Mouse (Mus musculus) macrophage (primary cell): ENCODE results near the gene Ppp1r32. TPM values are rescaled to one million over a fixed set of nuclear protein-coding genes. Genes with fewer than 3 reads are reported as not detected.

Source experiments
- H3K27ac ChIP-seq: fragments of 350-480 bp; formaldehyde crosslinking; 2 replicates; pipeline ENCODE4 v1.9.0; 2021
- H3K36me3 ChIP-seq: fragments of 350-480 bp; formaldehyde crosslinking; 2 replicates; pipeline ENCODE4 v1.9.0; 2021; ENCODE audit errors: inconsistent target
- H3K4me3 ChIP-seq: fragments of 350-480 bp; formaldehyde crosslinking; 2 replicates; pipeline ENCODE4 v1.9.0; 2021; ENCODE audit errors: inconsistent target
- H3K79me2 ChIP-seq: fragments of 350-480 bp; formaldehyde crosslinking; 2 replicates; pipeline ENCODE4 v1.9.0; 2021; ENCODE audit errors: inconsistent target
- WGBS: methylation state at CpG from one replicate; pipeline ENCODE4 v1.1.7; 2026; ENCODE audit warnings: inconsistent platforms; ENCODE audit not compliant: missing documents; 5-methylcytosine and 5-hydroxymethylcytosine counted together
- polyA plus RNA-seq: library from polyadenylated mRNA; stranded (reverse); fragments of 250-400 nt; gene quantifications from 3 replicates; pipeline ENCODE4 v1.2.4, GENCODE M21; 2018; ENCODE audit warnings: inconsistent platforms

Gene Ppp1r32
- polyA plus RNA-seq, 1 experiment from 2014 or later = not detected

DNA sequence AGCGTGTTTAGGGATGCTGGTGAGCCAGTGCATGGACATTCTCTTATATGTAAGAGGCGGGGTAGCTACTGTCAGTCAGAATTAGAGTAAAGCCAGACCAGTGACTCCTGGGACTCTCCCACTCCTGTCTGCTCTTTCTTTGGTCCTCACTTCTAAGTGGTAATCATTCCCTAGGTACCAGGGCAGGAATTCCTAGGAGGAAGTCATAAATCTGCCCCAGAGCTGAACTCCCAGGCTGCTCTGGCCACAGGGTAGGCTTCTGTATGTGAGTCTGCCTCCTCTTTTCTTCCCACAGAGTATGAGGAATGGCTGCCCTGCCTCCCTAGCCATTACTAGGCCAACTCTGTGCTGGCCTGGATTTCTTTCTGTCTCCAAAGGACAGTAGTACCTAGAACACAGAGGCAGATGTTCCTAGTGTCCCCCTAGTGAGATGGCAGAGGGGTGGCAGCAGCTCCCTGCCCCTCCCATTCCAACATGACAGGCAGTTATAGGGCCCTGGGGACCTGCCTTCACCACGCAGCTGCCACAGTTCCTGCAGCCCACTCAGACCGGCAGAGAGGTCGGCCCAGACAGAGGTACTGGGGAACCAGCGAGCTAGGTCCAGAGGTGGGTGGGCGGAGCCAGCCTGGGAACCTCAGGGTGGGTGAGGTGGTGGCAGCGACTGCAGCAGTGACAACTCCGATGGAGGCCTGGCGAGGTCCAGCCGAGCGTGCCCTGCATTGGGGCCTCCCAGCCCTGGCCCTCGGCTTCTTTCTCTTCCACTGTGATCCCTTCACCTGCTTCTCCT lies 57.1 kb downstream of the Ppp1r32 start:
- H3K36me3 ChIP-seq = no peaks in the 10 kb centered on the region
- H3K79me2 ChIP-seq = no peaks in the 10 kb centered on the region
- 47% methylated on average over 13 of the region's 13 CpGs for WGBS
- H3K27ac ChIP-seq = no peak overlapping the region
- no peak overlapping the region for H3K4me3 ChIP-seq

DNA sequence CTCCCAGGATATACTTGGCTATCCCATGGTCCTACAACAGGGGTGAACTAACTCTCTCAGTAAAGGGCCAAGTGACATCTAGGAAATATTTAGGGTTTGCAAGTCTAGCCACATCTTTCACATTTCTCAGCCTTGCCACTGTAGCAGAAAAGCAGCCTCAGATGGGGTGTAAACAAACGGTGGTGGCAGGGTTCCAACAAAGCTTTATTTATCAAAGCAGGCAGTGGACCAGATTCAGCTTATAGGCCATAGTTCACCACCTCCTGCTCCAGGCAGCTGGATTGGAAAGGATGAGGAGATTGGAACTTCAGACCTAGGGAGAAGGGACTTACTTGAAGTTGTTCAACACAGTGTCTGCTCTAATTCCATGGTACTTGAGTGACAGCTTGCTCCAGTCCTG lies 58.0 kb downstream of the Ppp1r32 start:
- H3K4me3 ChIP-seq = no peak overlapping the region
- H3K36me3 ChIP-seq = no peaks in the 10 kb centered on the region
- no peak overlapping the region for H3K27ac ChIP-seq
- no peaks in the 10 kb centered on the region for H3K79me2 ChIP-seq
- WGBS = 72% methylated on average over 1 of the region's 1 CpGs

Other genes starting within 250 kb of the Ppp1r32 start
- gene Myrf, start 242.2 kb downstream of the Ppp1r32 start, polyA plus RNA-seq = 0.08 to 0.37 TPM (median 0.17 TPM) in 3 replicates
- 2.2 to 3.9 TPM (median 2.9 TPM) in 3 replicates for gene Dagla, start 178.1 kb downstream of the Ppp1r32 start, polyA plus RNA-seq
- gene Syt7, start 93.8 kb downstream of the Ppp1r32 start, polyA plus RNA-seq = not detected in 3 replicates
- gene Lrrc10b, start 25.5 kb downstream of the Ppp1r32 start, polyA plus RNA-seq = 0.09 to 0.19 TPM in 2 of 3 replicates, not detected in the other
- gene Cpsf7, start 42.3 kb upstream of the Ppp1r32 start, polyA plus RNA-seq = 23.4 to 32.9 TPM (median 25.6 TPM) in 3 replicates
- gene Sdhaf2, start 43.2 kb upstream of the Ppp1r32 start, polyA plus RNA-seq = 47.5 to 57.7 TPM (median 49.5 TPM) in 3 replicates
- gene Tmem216, start 73.3 kb upstream of the Ppp1r32 start, polyA plus RNA-seq = 1.4 to 5.1 TPM (median 2.8 TPM) in 3 replicates
- gene Cyb561a3, start 94.2 kb upstream of the Ppp1r32 start, polyA plus RNA-seq = 12.4 to 32.0 TPM (median 13.9 TPM) in 3 replicates
- 3.3 to 5.6 TPM (median 3.4 TPM) in 3 replicates for gene Tmem138, start 94.4 kb upstream of the Ppp1r32 start, polyA plus RNA-seq
- gene Ddb1, start 122.4 kb upstream of the Ppp1r32 start, polyA plus RNA-seq = 113 to 146 TPM (median 129 TPM) in 3 replicates
- gene Tkfc, start 122.7 kb upstream of the Ppp1r32 start, polyA plus RNA-seq = 5.9 to 8.3 TPM (median 7.5 TPM) in 3 replicates
- gene Vwce, start 151.3 kb upstream of the Ppp1r32 start, polyA plus RNA-seq = not detected in 3 replicates
- not detected in 3 replicates for gene Pga5, start 195.1 kb upstream of the Ppp1r32 start, polyA plus RNA-seq
- gene Vps37c, start 205.8 kb upstream of the Ppp1r32 start, polyA plus RNA-seq = 24.0 to 32.2 TPM (median 24.1 TPM) in 3 replicates